Mouse (Mus musculus): ENCODE data around the gene Gm20518. TPM values are rescaled to one million over a fixed set of nuclear protein-coding genes. Genes with fewer than 3 reads are reported as not detected.

The Gm20518 gene
- polyA plus RNA-seq, 1 experiment, result 1.9 TPM

- H3K36me3 ChIP-seq (ENCODE audit: control insufficient read depth, insufficient read depth, low read length), result peaks cover 14% of the 10 kb centered on the region
- under 1% methylated on average over 47 of the region's 47 CpGs for WGBS
These were observed 30.1 kb upstream of the Gm20518 start for GRCm38 (mm10) chr16:17921325-17922162.

GRCm38 (mm10) chr16:17920586-17920985 is 29.1 kb upstream of the Gm20518 start:
- Histone ChIP-seq H3K4me3 (ENCODE audit: low read depth, low read length) (no peak overlapping the region), H3K27ac (ENCODE audit: insufficient read depth, low read depth, low read length) (no peak overlapping the region), H3K27me3 (ENCODE audit: control insufficient read depth, insufficient read depth, low read length) (peaks cover 3% of the 10 kb centered on the region; the same call in 1 of the 2 replicates), H3K36me3 (ENCODE audit: control insufficient read depth, insufficient read depth, low read length) (peaks cover 8% of the 10 kb centered on the region; the same call in 1 of the 2 replicates), H3K4me1 (ENCODE audit: control insufficient read depth, insufficient read depth, insufficient read length, low read length) (peaks cover 11% of the 10 kb centered on the region)
- TF ChIP-seq CTCF (IDR thresholded peaks at IDR 0.05; ENCODE audit: extremely low read depth, insufficient read length, insufficient replicate concordance, low read depth, low read length), result no peak
- no peak for TF ChIP-seq POLR2A (IDR thresholded peaks at IDR 0.05; ENCODE audit: low read depth, low read length)
- WGBS, result 44% methylated on average over 20 of the region's 20 CpGs

More at GRCm38 (mm10) chr16:17921325-17922162, 30.1 kb upstream of the Gm20518 start:
- H3K27ac ChIP-seq (ENCODE audit: insufficient read depth, low read depth, low read length), result peak overlapping the region; percentile 81
- no peaks in the 10 kb centered on the region for H3K27me3 ChIP-seq (ENCODE audit: control insufficient read depth, insufficient read depth, low read length)
- peak overlapping the region; percentile 90 for H3K4me3 ChIP-seq (ENCODE audit: low read depth, low read length)
- peaks cover 11% of the 10 kb centered on the region for H3K4me1 ChIP-seq (ENCODE audit: control insufficient read depth, insufficient read depth, insufficient read length, low read length)
- TF ChIP-seq POLR2A (IDR thresholded peaks at IDR 0.05; ENCODE audit: low read depth, low read length), result peak; percentile 68
- peak; percentile 58 for TF ChIP-seq CTCF (IDR thresholded peaks at IDR 0.05; ENCODE audit: extremely low read depth, insufficient read length, insufficient replicate concordance, low read depth, low read length)

- peaks cover 14% of the 10 kb centered on the region for H3K4me1 ChIP-seq (ENCODE audit: control insufficient read depth, insufficient read depth, insufficient read length, low read length)
- no peaks in the 10 kb centered on the region for H3K36me3 ChIP-seq (ENCODE audit: control insufficient read depth, insufficient read depth, low read length)
- TF ChIP-seq POLR2A (IDR thresholded peaks at IDR 0.05; ENCODE audit: low read depth, low read length) (no peak), CTCF (IDR thresholded peaks at IDR 0.05; ENCODE audit: extremely low read depth, insufficient read length, insufficient replicate concordance, low read depth, low read length) (no peak)
- 1% methylated on average over 106 of the region's 106 CpGs for WGBS
- peaks cover 32% of the 10 kb centered on the region for H3K27me3 ChIP-seq (ENCODE audit: control insufficient read depth, insufficient read depth, low read length)
- peak within 1 kb of the TSS; percentile 52 for H3K4me3 ChIP-seq (ENCODE audit: low read depth, low read length)
- H3K27ac ChIP-seq (ENCODE audit: insufficient read depth, low read depth, low read length), result no peak within 1 kb of the TSS
These were observed 23.1 kb upstream of the Gm20518 start, which contains the start of gene Gsc2 for GRCm38 (mm10) chr16:17914307-17915249. Gsc2 (minus strand) TSS chr16:17915059.

- Histone ChIP-seq H3K36me3 (ENCODE audit: control insufficient read depth, insufficient read depth, low read length) (peaks cover 25% of the 10 kb centered on the region), H3K27ac (ENCODE audit: insufficient read depth, low read depth, low read length) (peak within 1 kb of the TSS; percentile 33; the same call in 1 of the 2 replicates), H3K4me1 (ENCODE audit: control insufficient read depth, insufficient read depth, insufficient read length, low read length) (peaks cover 14% of the 10 kb centered on the region), H3K4me3 (ENCODE audit: low read depth, low read length) (peak within 1 kb of the TSS; percentile 100), H3K27me3 (ENCODE audit: control insufficient read depth, insufficient read depth, low read length) (peaks cover 32% of the 10 kb centered on the region)
- WGBS, result under 1% methylated on average over 35 of the region's 35 CpGs
- TF ChIP-seq CTCF (IDR thresholded peaks at IDR 0.05; ENCODE audit: extremely low read depth, insufficient read length, insufficient replicate concordance, low read depth, low read length) (peak; percentile 81; the same call in 1 of the 2 replicates), POLR2A (IDR thresholded peaks at IDR 0.05; ENCODE audit: low read depth, low read length) (peak; percentile 71)
These were observed 19.7 kb upstream of the Gm20518 start, which contains the start of gene Ess2 for GRCm38 (mm10) chr16:17911052-17911595. Ess2 (minus strand) TSS chr16:17911348.

- Histone ChIP-seq H3K4me3 (ENCODE audit: low read depth, low read length) (no peak within 1 kb of the TSS), H3K27ac (ENCODE audit: insufficient read depth, low read depth, low read length) (no peak within 1 kb of the TSS), H3K27me3 (ENCODE audit: control insufficient read depth, insufficient read depth, low read length) (no peaks in the 10 kb centered on the region), H3K36me3 (ENCODE audit: control insufficient read depth, insufficient read depth, low read length) (peaks cover 35% of the 10 kb centered on the region), H3K4me1 (ENCODE audit: control insufficient read depth, insufficient read depth, insufficient read length, low read length) (no peaks in the 10 kb centered on the region)
- WGBS, result 91% methylated on average over 14 of the region's 14 CpGs
- TF ChIP-seq CTCF (IDR thresholded peaks at IDR 0.05; ENCODE audit: extremely low read depth, insufficient read length, insufficient replicate concordance, low read depth, low read length) (no peak), POLR2A (IDR thresholded peaks at IDR 0.05; ENCODE audit: low read depth, low read length) (no peak)
These were observed 7.0 kb upstream of the Gm20518 start, which contains the start of the genes Dgcr2 and Tssk2 for GRCm38 (mm10) chr16:17898462-17898861. Dgcr2 (minus strand) TSS chr16:17898562. Tssk2 (plus strand) TSS chr16:17898637.

- Histone ChIP-seq H3K27ac (ENCODE audit: insufficient read depth, low read depth, low read length) (no peak overlapping the region), H3K27me3 (ENCODE audit: control insufficient read depth, insufficient read depth, low read length) (no peaks in the 10 kb centered on the region), H3K4me3 (ENCODE audit: low read depth, low read length) (no peak overlapping the region), H3K4me1 (ENCODE audit: control insufficient read depth, insufficient read depth, insufficient read length, low read length) (peaks cover 8% of the 10 kb centered on the region; the same call in 1 of the 2 replicates), H3K36me3 (ENCODE audit: control insufficient read depth, insufficient read depth, low read length) (peaks cover 12% of the 10 kb centered on the region)
- TF ChIP-seq CTCF (IDR thresholded peaks at IDR 0.05; ENCODE audit: extremely low read depth, insufficient read length, insufficient replicate concordance, low read depth, low read length), result no peak
- no peak for TF ChIP-seq POLR2A (IDR thresholded peaks at IDR 0.05; ENCODE audit: low read depth, low read length)
These were observed 4.6 kb upstream of the Gm20518 start for GRCm38 (mm10) chr16:17896091-17896490.
